Mouse (Mus musculus) kidney, postnatal 14 days (tissue): ENCODE data around the gene Gaa.
"Not testable (repeated sequence)": the region's sequence is repeated elsewhere in the genome, so short reads cannot be mapped to it uniquely, and the experiment has no call there.

Source experiments
- DNase-seq: peaks from one replicate; pipeline ENCODE4 v3.0.0; 2022; ENCODE audit warnings: mixed read lengths

Gene Gaa

GRCm38 (mm10) chr11:119267768-119268556 lies at the start of gene Gaa:
TSS of gene Gaa (plus strand) at chr11:119267887.
- peak; percentile 95 for DNase-seq

- peak; percentile 90 for DNase-seq
Measured at GRCm38 (mm10) chr11:119219816-119220465, 47.7 kb upstream of the Gaa start.

DNA sequence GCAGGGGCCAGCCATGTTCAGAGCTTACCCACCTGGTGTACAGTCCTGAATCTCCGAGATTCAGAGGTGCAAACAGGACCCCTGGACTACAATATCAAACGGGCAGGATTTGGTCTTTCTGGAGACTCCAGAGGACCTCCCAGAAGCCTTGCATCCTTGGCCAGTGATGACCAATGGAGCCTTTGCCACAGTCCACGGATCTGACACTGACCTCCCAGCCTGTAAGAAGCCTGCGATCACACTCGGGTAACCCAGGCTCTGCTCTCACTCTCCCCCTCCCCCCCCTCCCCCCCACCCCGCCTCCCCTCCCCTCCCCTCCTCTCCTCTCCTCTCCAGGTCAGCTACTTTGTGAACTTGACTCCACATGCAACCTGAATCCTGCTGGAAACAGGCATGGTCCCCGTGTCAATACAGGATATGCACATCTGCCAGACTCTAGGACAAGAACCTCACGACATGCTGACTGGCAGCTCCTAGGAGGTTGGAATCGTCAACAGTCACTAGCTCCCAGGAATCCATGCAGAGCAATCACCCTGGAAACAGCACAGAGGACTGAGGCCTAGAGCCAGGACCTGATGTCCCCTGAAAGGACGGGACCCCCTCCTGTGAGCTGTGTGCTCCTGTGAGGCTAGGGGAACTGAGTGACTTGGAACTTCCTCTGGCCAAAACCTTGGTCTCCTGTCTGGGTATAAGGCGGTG lies 45.7 kb upstream of the Gaa start:
- DNase-seq = no peak

- peak; percentile 40 for DNase-seq
Measured at GRCm38 (mm10) chr11:119223124-119223890, 44.4 kb upstream of the Gaa start.

DNA sequence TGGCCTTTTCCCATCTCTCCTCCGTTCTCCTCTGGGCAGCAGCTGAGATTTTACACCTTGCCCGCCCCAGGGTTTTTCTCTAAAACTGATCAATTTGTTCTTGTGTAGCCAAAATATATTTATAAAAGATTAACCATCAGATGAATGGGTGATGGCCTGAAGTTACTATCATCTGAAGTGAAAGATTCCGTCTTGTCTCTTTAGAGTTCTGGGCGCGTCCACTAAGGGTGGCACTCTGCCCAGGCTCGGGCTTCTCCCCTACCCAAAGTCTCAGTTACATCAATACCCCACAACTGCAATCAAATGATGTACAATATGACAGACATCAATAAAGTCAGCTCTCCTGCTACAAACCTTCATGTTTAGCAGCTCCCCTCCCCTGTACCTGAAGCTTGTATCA lies 42.8 kb upstream of the Gaa start:
- no peak for DNase-seq

DNA sequence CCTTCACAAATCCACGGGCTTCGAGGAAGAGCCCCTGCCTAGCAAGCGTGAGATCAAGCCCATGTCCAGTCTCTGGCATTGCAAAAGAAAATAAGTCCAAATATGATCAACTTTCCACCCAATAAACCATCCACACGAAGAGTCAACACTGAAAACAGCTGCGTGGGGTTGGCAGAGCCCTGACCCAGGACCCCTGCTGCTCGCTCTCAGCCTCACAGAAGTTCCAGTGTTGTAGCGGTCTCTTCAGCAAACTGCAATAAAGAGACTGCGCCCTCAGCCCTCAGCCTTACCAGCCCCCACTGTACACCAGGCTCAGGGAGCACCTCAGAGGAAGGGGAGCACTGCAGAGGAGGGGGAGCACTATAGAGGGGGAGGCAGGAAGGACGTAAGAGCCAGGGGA lies 42.1 kb upstream of the Gaa start:
- DNase-seq = no peak

DNA sequence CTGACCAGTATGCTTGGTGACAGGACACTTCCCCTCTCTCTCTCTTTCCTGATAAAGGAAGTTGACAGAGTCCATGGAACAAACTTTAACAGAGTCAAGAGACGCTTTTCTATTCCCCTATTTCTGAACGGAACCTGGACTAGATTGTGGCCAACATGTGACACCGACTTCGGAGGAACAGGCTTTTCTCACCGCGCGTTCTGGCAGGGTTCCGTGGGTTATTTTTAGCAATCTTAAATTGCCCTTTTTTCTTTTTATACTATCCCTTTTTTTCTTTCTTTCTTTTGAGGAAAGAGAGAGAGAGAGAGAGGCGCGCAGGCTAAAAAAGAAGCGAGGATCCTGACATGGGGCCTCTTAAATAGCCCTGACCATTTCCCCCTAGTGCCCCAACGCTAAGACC lies 40.1 kb upstream of the Gaa start:
- DNase-seq = no peak

- peak; percentile 82 for DNase-seq
Measured at GRCm38 (mm10) chr11:119228091-119228781, 39.5 kb upstream of the Gaa start, which contains the start of the genes Tbc1d16 and Ccdc40. TSS of gene Tbc1d16 (minus strand) at chr11:119228499. TSS of gene Ccdc40 (plus strand) at chr11:119228572.

- DNase-seq = peak; percentile 82
Measured at GRCm38 (mm10) chr11:119228846-119229626, 38.7 kb upstream of the Gaa start.

DNA sequence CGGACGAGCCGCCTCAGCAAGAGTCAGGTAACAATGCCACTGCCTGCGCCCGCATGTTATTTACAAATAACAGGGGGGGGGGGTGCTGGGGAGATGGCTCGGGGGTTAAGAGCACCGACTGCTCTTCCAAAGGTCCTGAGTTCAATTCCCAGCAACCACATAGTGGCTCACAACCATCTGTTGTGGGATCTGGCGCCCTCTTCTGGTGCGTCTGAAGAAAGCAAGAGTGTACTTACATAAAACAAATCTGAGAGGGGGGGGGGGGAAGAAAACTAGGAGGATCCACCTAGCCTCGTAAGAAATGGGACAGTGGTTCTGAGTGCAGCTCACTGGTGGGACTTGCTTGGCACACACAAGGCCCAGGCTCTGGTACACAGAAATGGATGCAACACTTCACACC lies 32.9 kb upstream of the Gaa start:
- no peak for DNase-seq

DNA sequence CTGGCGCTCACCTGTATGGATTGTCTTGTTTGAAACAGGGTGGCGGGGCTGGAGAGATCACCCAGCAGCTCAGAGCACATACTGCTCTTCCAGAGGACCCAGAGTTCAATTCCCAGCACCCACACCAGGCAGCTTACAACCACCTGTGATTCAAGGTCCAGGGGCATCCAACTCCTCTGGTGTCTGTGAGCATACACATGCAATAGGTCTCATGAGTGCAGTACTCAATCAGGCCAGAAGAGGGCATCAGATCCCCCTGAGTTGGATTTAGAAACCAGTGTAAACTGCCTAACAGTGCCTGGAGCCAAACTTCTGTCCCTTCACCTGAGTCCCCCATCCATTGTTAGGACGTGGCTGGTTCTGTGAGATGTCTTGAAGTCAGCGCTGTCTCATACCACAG lies 32.1 kb upstream of the Gaa start:
- peak; percentile 66 for DNase-seq

GRCm38 (mm10) chr11:119236354-119236753 lies 31.3 kb upstream of the Gaa start:
- DNase-seq = no peak

DNA sequence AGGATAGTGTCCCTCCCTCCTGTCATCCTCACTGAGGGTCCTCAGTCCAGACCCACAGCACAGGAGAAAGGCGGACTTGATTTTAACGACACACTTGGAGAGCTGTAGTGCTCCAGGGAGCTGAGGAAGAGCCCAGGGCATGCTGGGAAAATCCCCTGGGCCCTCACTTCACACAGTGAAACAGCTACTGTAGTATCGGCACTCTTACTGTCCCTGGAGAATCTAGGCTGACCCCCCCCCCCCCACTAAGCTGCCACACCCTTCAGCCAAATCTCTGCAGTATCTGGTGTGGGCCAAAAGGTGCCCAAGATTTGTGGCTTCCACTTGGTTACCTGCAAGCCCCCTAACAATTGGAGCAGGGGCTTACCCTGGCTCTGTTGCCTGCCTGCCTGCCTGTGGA lies 30.7 kb upstream of the Gaa start:
- DNase-seq = no peak

- DNase-seq = peak; percentile 59
Measured at GRCm38 (mm10) chr11:119237568-119238304, 30.0 kb upstream of the Gaa start.

- DNase-seq = peak; percentile 71
Measured at GRCm38 (mm10) chr11:119238305-119238721, 29.4 kb upstream of the Gaa start.

DNA sequence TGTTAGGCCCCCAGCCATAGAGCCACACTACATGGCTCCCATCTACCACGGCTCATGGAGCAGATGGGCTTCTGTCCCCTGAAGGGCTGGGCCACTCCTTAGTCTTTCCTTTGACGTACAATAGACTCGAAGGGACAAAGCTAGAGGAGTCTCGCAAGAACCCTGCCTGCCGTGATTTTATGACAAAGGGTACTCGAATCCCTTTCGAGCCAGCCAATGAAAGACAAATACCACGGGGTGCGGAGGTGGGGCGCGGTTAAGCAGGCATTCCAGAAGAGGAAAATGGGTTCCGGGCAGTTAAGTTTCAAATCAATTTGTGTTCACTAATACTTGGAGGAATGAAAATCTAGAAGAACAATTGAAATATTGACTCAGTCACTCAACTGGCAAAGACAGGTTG lies 28.2 kb upstream of the Gaa start:
- DNase-seq = no peak

- not testable (repeated sequence) for DNase-seq
Measured at GRCm38 (mm10) chr11:119245543-119245942, 22.1 kb upstream of the Gaa start.

DNA sequence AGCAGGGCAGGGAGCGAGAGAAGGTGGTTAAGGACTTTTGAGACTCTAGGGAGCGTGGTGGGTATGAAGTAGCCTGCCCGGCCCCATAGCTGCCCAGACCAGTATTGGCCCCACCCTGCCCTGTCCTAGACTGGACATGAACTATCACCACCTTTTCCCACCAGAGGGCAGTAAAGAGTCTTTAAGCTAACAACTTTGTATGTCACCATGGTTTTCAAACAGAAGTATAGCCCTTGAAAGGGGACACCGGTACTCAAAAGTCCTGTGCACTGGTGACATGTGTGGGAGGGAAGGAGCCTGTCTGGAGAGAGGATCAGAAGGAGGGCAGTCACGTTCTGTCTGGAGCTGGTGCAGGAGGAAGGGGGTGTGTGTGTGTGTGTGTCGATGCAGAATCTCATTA lies 18.7 kb upstream of the Gaa start:
- DNase-seq = peak; percentile 78

DNA sequence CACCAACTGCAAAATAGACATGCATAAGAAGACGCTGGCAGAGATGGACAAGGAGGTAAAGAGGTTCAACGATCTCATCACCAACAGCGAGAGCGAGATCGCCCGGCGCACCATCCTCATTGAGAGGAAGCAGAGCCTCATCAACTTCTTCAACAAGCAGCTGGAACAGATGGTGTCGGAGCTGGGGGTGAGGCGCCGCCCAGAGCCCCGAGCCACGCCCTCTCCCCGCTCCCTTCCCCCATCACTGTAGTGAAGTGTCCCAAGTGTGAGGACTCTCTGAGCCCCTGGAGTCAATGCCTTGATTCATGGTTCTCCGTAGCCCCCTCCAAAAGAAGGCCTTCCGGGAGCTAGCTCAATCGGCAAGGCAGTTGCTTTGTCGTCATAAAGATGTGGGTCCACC lies 16.7 kb upstream of the Gaa start:
- DNase-seq = no peak

GRCm38 (mm10) chr11:119252854-119253541 lies 14.7 kb upstream of the Gaa start:
- no peak for DNase-seq
